Mouse (Mus musculus) adrenal gland (tissue): ENCODE results near the gene Rhbdl1.

ENCODE experiments used
- intact Hi-C: fragments of 180-260 bp; cut with DNase I; formaldehyde crosslinking; loops from one replicate; pipeline ENCODE4 v1.15.1; 2025
- microRNA-seq, 2 experiments: library from miRNA; unstranded; fragments of <30 nt; microRNA quantifications; one replicate each; pipeline ENCODE4; 2019

The Rhbdl1 gene

DNA sequence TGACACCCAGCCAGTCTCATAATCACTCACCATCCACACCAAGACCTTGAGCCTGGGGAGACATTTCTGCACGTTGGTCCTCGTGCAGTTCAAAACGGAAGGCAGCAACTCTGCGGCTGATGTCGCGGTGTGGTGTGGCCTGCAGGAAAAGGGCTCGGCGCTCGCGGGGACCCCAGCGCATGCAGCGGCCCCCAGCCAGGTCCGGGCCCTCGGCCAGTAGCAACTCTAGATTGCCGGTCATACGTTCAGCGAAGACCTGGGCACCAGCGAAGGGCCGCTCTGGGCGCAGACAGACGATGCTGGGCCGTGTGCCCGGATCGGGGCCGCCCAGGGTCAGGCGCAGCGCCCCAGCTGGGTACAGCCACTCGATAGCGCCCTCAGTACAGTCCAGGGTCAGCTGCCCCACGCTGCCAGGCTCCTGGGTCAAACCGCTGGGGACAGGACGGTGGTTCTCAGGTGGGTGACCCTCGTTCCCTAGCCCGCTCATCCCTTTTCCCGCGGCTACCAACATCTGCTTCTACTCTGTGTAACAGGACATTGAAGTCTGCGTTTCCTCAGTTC lies 40.8 kb downstream of the Rhbdl1 start:
- intact Hi-C loops, result loop anchor here (10.0 kb wide), 1 partner anchor 221 kb away; the partner anchor contains the start of genes Lmf1 and Sox8

DNA sequence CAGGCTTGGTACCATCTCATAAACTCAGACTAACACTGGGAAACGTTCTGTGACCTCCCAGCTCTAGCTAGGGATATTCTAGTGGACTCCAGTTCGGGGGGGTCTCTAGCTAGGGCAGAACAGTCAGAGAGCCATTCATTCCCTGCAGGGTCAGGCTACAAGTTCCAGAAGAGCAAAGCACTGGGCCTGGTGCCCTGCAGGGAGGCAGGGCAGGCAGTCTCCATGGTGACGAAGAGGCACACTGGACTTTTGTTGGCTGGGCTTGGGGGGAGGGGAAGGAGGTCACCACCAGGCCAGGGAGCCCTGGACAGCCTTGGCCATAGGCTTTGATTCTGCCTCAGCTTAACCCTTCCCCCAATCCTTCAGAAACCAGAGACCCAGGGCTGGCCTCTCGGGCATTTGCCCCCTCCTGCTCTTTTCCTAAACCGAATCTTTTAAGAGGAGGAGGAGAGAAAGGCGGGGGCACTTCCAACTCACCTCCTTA lies 41.4 kb downstream of the Rhbdl1 start, which contains the start of gene AC134908.4:
TSS of gene AC134908.4 (minus strand) at position 51 of the 484 bp plus-strand sequence.
- intact Hi-C loops, result loop anchor here (10.0 kb wide), 1 partner anchor 221 kb away; the partner anchor contains the start of genes Lmf1 and Sox8

DNA sequence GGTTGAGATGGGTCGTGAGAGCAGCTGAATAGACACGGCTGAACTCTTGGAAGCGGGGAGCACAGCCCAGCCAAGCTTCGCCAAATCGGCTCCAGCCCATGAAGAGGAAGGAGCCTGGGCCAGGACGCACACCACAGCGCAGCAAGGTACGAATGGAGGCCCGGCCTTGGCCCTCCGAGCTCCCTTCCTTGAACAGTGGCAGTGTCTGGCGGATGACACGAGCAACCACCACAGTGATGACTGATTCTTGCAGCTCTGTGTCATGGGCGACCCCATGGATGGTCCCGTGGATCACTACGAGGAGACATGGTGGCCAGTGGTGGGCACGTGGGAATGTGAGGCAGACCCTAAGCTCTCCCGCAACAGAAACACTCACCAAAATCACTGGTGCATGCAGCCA lies 42.1 kb downstream of the Rhbdl1 start:
- intact Hi-C loops, result loop anchor here (10.0 kb wide), 1 partner anchor 220 kb away; the partner anchor contains the start of genes Lmf1 and Sox8

DNA sequence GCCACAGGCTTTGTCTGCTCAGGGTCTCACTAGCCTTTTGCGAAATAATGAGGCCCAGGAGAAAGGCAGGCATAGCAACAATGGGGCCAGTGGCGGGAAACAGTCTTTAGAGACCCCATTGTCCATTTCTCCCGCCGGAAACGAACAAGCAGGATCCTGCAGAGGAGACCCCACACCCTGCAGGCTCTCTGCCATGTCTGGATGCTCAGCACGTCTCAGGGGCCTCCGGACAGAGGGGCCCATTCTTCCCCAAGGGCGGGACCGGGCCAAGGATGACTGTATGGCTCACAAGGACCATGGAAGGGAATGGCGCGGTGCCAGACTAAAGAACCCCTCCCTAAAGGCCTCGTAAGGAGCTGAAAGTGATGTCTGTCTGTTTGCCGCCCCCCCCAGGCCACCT lies 42.9 kb downstream of the Rhbdl1 start:
- intact Hi-C loops, result loop anchor here (10.0 kb wide), 1 partner anchor 219 kb away; the partner anchor contains the start of genes Lmf1 and Sox8

DNA sequence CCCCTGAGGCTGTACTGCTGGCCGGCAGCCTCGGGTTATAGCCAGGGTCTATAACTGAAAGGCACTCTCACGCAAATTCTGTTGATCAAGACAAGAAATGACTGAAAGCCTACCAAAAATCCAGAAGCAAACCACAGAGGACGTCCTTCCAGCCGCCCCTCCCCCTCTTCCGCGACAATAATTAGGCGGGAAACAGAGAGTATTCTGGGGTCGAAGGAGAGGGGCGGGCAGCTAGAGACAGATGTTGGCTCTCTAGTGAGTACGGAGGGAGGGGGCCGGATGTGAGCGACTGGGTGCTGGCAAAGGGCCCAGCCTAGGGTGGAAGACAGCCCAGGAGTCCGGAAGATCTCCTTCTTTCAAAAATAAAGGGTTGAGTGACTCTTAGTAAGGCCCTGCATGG lies 44.5 kb downstream of the Rhbdl1 start, which contains the start of gene Fam173a:
TSS of gene Fam173a (minus strand) at position 287 of the 400 bp plus-strand sequence.
- intact Hi-C loops, result loop anchor here (10.0 kb wide), 1 partner anchor 218 kb away; the partner anchor contains the start of genes Lmf1 and Sox8

DNA sequence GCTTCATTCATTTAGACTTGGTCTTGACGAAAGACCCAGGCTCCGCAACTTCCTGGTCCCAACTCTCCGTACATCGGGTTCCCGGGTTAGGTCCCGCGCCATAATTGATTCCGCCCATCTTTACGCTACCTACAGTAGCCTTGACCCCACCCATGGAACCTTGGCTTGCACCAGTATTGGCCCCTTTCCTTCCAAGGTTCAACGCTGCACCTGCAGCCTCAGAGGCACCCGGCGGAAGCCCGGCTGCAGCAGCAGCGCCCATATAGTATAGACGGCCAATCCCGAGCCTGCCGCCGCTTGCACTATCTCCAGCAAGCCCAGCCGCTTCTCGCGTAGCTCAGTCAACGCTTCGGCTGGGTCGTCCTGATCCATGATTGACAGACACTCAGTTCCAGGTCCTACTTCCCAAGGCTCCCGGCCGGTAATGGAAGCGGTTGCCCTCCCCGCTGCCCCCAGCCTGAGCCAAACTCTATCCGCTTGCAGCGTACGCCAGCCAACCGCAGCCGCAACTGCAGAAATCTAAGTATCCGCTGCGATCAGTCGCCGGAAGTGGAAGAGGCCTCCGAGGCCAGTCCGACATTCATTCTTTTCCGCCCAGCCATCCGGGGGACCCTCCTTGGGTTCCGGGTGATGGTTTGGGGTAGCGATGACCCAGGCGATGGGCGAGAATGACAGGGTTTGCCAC lies 45.1 kb downstream of the Rhbdl1 start:
- intact Hi-C loops, result loop anchor here (10.0 kb wide), 1 partner anchor 217 kb away; the partner anchor contains the start of genes Lmf1 and Sox8

DNA sequence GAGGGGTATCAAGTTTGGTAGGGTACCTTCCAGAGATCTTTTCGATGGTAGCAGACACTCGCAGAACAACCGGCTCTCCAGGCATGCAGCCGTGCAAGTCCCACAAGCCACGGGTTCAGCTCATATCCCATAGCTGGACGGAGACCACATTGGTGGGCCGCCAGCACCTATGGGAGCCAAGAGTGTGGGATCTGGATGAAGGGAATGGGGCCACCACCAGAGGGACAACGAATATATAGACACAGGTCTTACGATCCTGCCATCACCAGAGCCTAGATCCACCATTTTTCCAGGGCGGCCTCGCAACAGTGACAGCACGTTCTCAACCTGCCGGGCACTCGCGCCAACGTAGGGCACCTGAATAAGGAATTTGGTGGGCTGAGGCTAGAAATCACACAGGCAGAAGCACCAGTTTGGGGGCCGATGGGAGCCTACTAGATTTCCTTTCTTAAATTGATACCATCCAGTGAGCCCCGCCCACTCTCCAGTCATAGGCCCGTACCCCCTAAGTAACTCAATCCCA lies 45.7 kb downstream of the Rhbdl1 start:
- intact Hi-C loops, result loop anchor here (10.0 kb wide), 1 partner anchor 217 kb away; the partner anchor contains the start of genes Lmf1 and Sox8

DNA sequence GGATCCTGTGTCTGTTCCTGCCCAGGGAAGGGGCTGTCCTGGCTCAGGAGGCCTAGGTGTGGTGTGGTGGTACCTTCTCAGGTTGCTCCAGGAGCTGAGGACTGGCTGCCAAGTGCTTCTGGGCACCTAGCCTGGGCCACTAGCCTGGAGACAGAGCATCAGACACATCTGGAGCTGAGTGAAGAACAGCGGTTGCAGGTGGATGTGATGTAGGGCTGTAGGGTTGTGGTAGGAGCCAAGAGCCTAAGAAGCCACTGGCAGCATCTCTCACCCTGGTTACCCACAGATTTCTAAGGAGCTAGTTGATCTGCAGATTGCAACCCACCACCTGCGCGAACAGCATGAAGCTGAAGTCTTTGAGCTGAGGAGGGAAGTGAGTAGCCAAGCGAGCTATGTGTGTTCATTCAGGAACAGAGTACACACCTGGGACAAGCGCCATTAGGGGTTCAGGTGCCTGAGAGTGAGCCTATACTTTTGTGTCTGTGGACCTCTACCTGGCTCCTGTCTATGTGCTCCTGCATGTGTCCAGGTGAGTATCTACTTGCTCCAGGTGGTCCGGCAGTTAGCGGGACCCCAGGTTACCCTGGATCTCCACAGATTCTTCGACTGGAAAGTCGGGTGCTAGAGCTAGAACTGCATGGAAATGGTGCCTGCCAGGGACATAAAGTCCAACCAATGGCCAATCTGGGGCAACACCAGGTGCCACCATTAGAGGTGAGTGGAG lies 50.2 kb downstream of the Rhbdl1 start:
- intact Hi-C loops, result no loop called here

DNA sequence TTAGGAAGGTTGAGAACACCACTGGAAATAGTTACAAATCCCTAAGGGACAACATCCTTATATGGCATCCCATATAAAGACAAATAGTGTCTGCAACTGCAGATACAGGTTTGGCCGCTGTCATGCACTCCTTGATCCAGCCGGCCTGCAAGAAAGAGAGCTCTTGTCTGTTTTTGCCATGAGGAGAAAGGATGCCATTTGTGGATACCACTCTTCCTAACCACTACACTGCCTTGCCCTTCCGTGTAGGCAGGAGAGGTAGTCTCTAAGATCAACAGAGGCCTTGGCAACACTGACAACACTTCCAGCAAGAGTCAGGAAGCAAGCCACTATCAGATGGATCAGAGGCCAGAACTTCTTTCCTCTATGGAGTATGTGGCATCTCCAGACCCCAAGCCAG lies 50.8 kb downstream of the Rhbdl1 start, which contains the start of gene Ccdc78:
TSS of gene Ccdc78 (plus strand) at position 301 of the 400 bp plus-strand sequence.
- intact Hi-C loops, result no loop called here

DNA sequence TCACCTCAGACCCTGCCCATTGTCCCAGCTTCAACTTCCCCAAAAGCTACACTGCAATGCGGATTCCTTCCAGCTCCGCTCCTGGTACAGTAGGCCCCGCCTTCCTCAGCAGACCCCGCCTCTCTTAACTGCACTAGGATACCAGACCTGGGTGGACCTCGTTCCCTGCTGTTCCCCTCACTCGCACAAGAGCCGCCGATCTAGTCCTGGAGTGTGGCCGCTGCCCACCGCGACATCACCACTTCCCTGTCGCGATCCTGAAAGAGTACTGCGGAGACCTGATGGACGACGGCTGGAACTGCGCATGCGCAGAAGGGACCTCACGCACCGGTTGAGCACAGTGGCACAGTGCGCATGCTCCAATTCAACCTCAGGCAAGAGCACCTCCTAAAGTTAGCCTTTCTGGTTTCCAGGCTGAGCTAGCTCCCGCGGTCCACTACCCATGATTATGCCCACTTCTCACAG lies 51.8 kb downstream of the Rhbdl1 start, which contains the start of gene Haghl:
TSS of gene Haghl (minus strand) at position 393 of the 465 bp plus-strand sequence.
- intact Hi-C loops, result no loop called here

Small RNA genes within 50 kb of the gene (microRNA-seq; reads per million reads assigned to microRNA genes)
- 1.6 to 2.3 reads per million in 2 experiments for gene Mir3082
